Mouse (Mus musculus) heart, embryonic 12.5 days (tissue): ENCODE data around the gene Atg9b. TPM values are rescaled to one million over a fixed set of nuclear protein-coding genes. Genes with fewer than 3 reads are reported as not detected.
A peak's percentile ranks its signal among the peaks of the same experiment; 100 is the strongest.

Experiments used
- ATAC-seq: fragments of 200-750 bp; cut with Nextera tagmentation; 2 replicates; pipeline ENCODE4 v1.8.0; 2017; ENCODE audit warnings: moderate TSS enrichment, moderate library complexity; ENCODE audit not compliant: insufficient number of reproducible peaks, low FRiP score
- H3K27ac ChIP-seq: fragments of 300-500 bp; sonication (generic); 2 replicates; pipeline ENCODE4 v1.5.1; 2016; ENCODE audit warnings: mild to moderate bottlenecking, moderate library complexity; ENCODE audit not compliant: poor library complexity, severe bottlenecking
- H3K27me3 ChIP-seq: fragments of 300-500 bp; sonication (generic); replicated peaks from 2 replicates; pipeline ENCODE4 v1.6.1; 2016; ENCODE audit warnings: mild to moderate bottlenecking, moderate library complexity
- H3K36me3 ChIP-seq: fragments of 300-500 bp; sonication (generic); 2 replicates; pipeline ENCODE4 v1.6.1; 2016; ENCODE audit warnings: mild to moderate bottlenecking, moderate library complexity
- H3K4me1 ChIP-seq: fragments of 300-500 bp; sonication (generic); replicated peaks from 2 replicates; pipeline ENCODE4 v1.6.1; 2016; ENCODE audit warnings: mild to moderate bottlenecking
- H3K4me2 ChIP-seq: fragments of 300-500 bp; sonication (generic); 2 replicates; pipeline ENCODE4 v1.6.1; 2016; ENCODE audit warnings: mild to moderate bottlenecking, moderate library complexity
- H3K4me3 ChIP-seq: fragments of 300-500 bp; sonication (generic); 2 replicates; pipeline ENCODE4 v1.5.1; 2016; ENCODE audit warnings: mild to moderate bottlenecking
- H3K9ac ChIP-seq: fragments of 300-500 bp; sonication (generic); 2 replicates; pipeline ENCODE4 v1.6.1; 2016; ENCODE audit warnings: mild to moderate bottlenecking, moderate library complexity
- H3K9me3 ChIP-seq: fragments of 300-500 bp; sonication (generic); replicated peaks from 2 replicates; pipeline ENCODE4 v1.6.1; 2016; ENCODE audit warnings: mild to moderate bottlenecking, moderate library complexity
- WGBS: fragments of 180-500 bp; shearing (Covaris S2); methylation state at CpG from one replicate; pipeline ENCODE4 v1.1.7; 2016; 5-methylcytosine and 5-hydroxymethylcytosine counted together
- polyA plus RNA-seq: library from polyadenylated mRNA; unstranded; fragments of >200 nt; fragmentation: Nextera tagmentation; extraction: Ambion mirVana; gene quantifications from 2 replicates; pipeline ENCODE4 v1.2.1, GENCODE M21; 2016

The Atg9b gene
- polyA plus RNA-seq, result 1.4 and 2.6 TPM in 2 replicates

- H3K27ac ChIP-seq, result no peak within 1 kb of the TSS
- 77% methylated on average over 7 of the region's 7 CpGs for WGBS
These were observed at the start of gene Atg9b for GRCm38 (mm10) chr5:24391864-24392263. Gene Atg9b, minus strand, starts transcription at chr5:24392143.

GRCm38 (mm10) chr5:24441187-24441586, 49.2 kb upstream of the Atg9b start:
- no peak overlapping the region for H3K27ac ChIP-seq
- H3K4me1 ChIP-seq, result peaks cover 17% of the 10 kb centered on the region
- no peaks in the 10 kb centered on the region for H3K27me3 ChIP-seq
- H3K4me3 ChIP-seq, result no peak overlapping the region
- no peak overlapping the region for H3K9ac ChIP-seq
- 92% methylated on average over 8 of the region's 8 CpGs for WGBS
- H3K9me3 ChIP-seq, result no peaks in the 10 kb centered on the region
- H3K36me3 ChIP-seq, result peaks cover 77% of the 10 kb centered on the region
- no peak overlapping the region for H3K4me2 ChIP-seq
- no peak for ATAC-seq

More at GRCm38 (mm10) chr5:24391864-24392263, at the start of gene Atg9b:
- Histone ChIP-seq H3K4me3 (no peak within 1 kb of the TSS), H3K4me1 (peaks cover 41% of the 10 kb centered on the region), H3K4me2 (no peak within 1 kb of the TSS), H3K9ac (no peak within 1 kb of the TSS), H3K27me3 (peaks cover 3% of the 10 kb centered on the region; the same call in 1 of the 2 replicates), H3K36me3 (0 out of 2 replicates have a peak, but pooled peaks cover 2% of the 10 kb centered on the region), H3K9me3 (no peaks in the 10 kb centered on the region)
- no peak for ATAC-seq

- Histone ChIP-seq H3K4me1 (peaks cover 12% of the 10 kb centered on the region), H3K4me3 (no peak overlapping the region), H3K36me3 (peaks cover 95% of the 10 kb centered on the region), H3K9ac (no peak overlapping the region), H3K4me2 (no peak overlapping the region), H3K27ac (no peak overlapping the region), H3K9me3 (no peaks in the 10 kb centered on the region), H3K27me3 (no peaks in the 10 kb centered on the region)
- WGBS, result 86% methylated on average over 8 of the region's 8 CpGs
- no peak for ATAC-seq
These were observed 42.0 kb upstream of the Atg9b start for GRCm38 (mm10) chr5:24433993-24434392.

GRCm38 (mm10) chr5:24428596-24428995, 36.7 kb upstream of the Atg9b start:
- 15% methylated on average over 9 of the region's 9 CpGs for WGBS
- ATAC-seq, result no peak

GRCm38 (mm10) chr5:24427981-24428402, 36.0 kb upstream of the Atg9b start:
- WGBS, result 13% methylated on average over 15 of the region's 15 CpGs
- Histone ChIP-seq H3K27me3 (no peaks in the 10 kb centered on the region), H3K4me2 (peak overlapping the region; percentile 80), H3K9ac (peak overlapping the region; percentile 50; the same call in 1 of the 2 replicates), H3K36me3 (peaks cover 39% of the 10 kb centered on the region), H3K27ac (no peak overlapping the region), H3K4me3 (no peak overlapping the region), H3K9me3 (no peaks in the 10 kb centered on the region), H3K4me1 (peaks cover 43% of the 10 kb centered on the region)
- no peak for ATAC-seq

More at GRCm38 (mm10) chr5:24428596-24428995, 36.7 kb upstream of the Atg9b start:
- Histone ChIP-seq H3K9me3 (no peaks in the 10 kb centered on the region), H3K4me1 (peaks cover 46% of the 10 kb centered on the region), H3K4me3 (no peak overlapping the region), H3K27me3 (no peaks in the 10 kb centered on the region), H3K4me2 (peak overlapping the region; percentile 80), H3K36me3 (peaks cover 45% of the 10 kb centered on the region), H3K27ac (no peak overlapping the region), H3K9ac (peak overlapping the region; percentile 50)

- Histone ChIP-seq H3K4me2 (peak overlapping the region; percentile 80), H3K9ac (0 out of 2 replicates have a peak overlapping the region, but pooled peaks have one; percentile 11), H3K36me3 (peaks cover 32% of the 10 kb centered on the region), H3K27ac (no peak overlapping the region), H3K4me3 (0 out of 2 replicates have a peak overlapping the region, but pooled peaks have one; percentile 76), H3K27me3 (no peaks in the 10 kb centered on the region), H3K9me3 (no peaks in the 10 kb centered on the region), H3K4me1 (peaks cover 49% of the 10 kb centered on the region)
- 26% methylated on average over 12 of the region's 12 CpGs for WGBS
- no peak for ATAC-seq
These were observed 35.3 kb upstream of the Atg9b start for GRCm38 (mm10) chr5:24427285-24427633.

GRCm38 (mm10) chr5:24426556-24427284, 34.8 kb upstream of the Atg9b start:
- Histone ChIP-seq H3K9me3 (no peaks in the 10 kb centered on the region), H3K4me3 (peak overlapping the region; percentile 76), H3K9ac (peak overlapping the region; percentile 85), H3K4me1 (peaks cover 49% of the 10 kb centered on the region), H3K36me3 (peaks cover 27% of the 10 kb centered on the region), H3K27ac (no peak overlapping the region), H3K4me2 (peak overlapping the region; percentile 80), H3K27me3 (no peaks in the 10 kb centered on the region)
- WGBS, result 11% methylated on average over 9 of the region's 9 CpGs
- ATAC-seq, result no peak

- H3K4me2 ChIP-seq, result peak overlapping the region; percentile 80
- H3K4me3 ChIP-seq, result peak overlapping the region; percentile 76
- H3K27ac ChIP-seq, result peak overlapping the region; percentile 97; the same call in 1 of the 2 replicates
- peak overlapping the region; percentile 85 for H3K9ac ChIP-seq
- no peaks in the 10 kb centered on the region for H3K9me3 ChIP-seq
- H3K27me3 ChIP-seq, result no peaks in the 10 kb centered on the region
- H3K36me3 ChIP-seq, result peaks cover 20% of the 10 kb centered on the region
- 1% methylated on average over 10 of the region's 10 CpGs for WGBS
- peaks cover 49% of the 10 kb centered on the region for H3K4me1 ChIP-seq
- ATAC-seq, result no peak
These were observed 34.1 kb upstream of the Atg9b start for GRCm38 (mm10) chr5:24426037-24426432.

- WGBS, result under 1% methylated on average over 24 of the region's 30 CpGs
- H3K4me1 ChIP-seq, result peaks cover 49% of the 10 kb centered on the region
- ATAC-seq, result peak; percentile 10; the same call in 1 of the 2 replicates
These were observed 33.6 kb upstream of the Atg9b start for GRCm38 (mm10) chr5:24425421-24426036.

GRCm38 (mm10) chr5:24424861-24425411, 33.0 kb upstream of the Atg9b start:
- WGBS, result under 1% methylated on average over 60 of the region's 60 CpGs
- Histone ChIP-seq H3K9me3 (no peaks in the 10 kb centered on the region), H3K27me3 (no peaks in the 10 kb centered on the region), H3K4me3 (peak overlapping the region; percentile 76), H3K27ac (peak overlapping the region; percentile 97), H3K4me2 (peak overlapping the region; percentile 80), H3K4me1 (peaks cover 49% of the 10 kb centered on the region), H3K9ac (peak overlapping the region; percentile 85), H3K36me3 (peaks cover 20% of the 10 kb centered on the region)
- ATAC-seq, result peak; percentile 68

More at GRCm38 (mm10) chr5:24425421-24426036, 33.6 kb upstream of the Atg9b start:
- Histone ChIP-seq H3K9me3 (no peaks in the 10 kb centered on the region), H3K36me3 (peaks cover 20% of the 10 kb centered on the region), H3K27me3 (no peaks in the 10 kb centered on the region), H3K9ac (peak overlapping the region; percentile 85), H3K27ac (peak overlapping the region; percentile 97), H3K4me2 (peak overlapping the region; percentile 80), H3K4me3 (peak overlapping the region; percentile 76)
